Mouse (Mus musculus) testis, adult 2 months (tissue): ENCODE results near the gene Cacna1i. TPM values are rescaled to one million over a fixed set of nuclear protein-coding genes. Genes with fewer than 3 reads are reported as not detected.

Source experiments
- H3K27ac ChIP-seq: fragments of 200-500 bp; 2 replicates; pipeline ENCODE4 v1.5.1; 2012; ENCODE audit warnings: low read depth, low read length; ENCODE audit not compliant: control insufficient read depth, insufficient read depth
- H3K27me3 ChIP-seq: fragments of 200-500 bp; 2 replicates; pipeline ENCODE4 v1.6.1; 2012; ENCODE audit warnings: mild to moderate bottlenecking, low read length, moderate library complexity; ENCODE audit not compliant: control insufficient read depth, insufficient read depth
- H3K36me3 ChIP-seq: fragments of 200-500 bp; 2 replicates; pipeline ENCODE4 v1.6.1; 2012; ENCODE audit warnings: mild to moderate bottlenecking, low read length; ENCODE audit not compliant: control insufficient read depth, insufficient read depth
- H3K4me1 ChIP-seq: fragments of 200-500 bp; 2 replicates; pipeline ENCODE4 v1.6.1; 2012; ENCODE audit warnings: low read length; ENCODE audit not compliant: control insufficient read depth, insufficient read depth
- H3K4me3 ChIP-seq: fragments of 200-500 bp; 2 replicates; pipeline ENCODE4 v1.5.1; 2012; ENCODE audit warnings: low read depth, mild to moderate bottlenecking, low read length, moderate library complexity, mixed read lengths; ENCODE audit not compliant: control insufficient read depth
- CTCF ChIP-seq: fragments of 200-500 bp; IDR thresholded peaks from 2 replicates; pipeline ENCODE4 v1.5.1; 2012; ENCODE audit warnings: low read depth, mild to moderate bottlenecking, inconsistent platforms, low read length, moderate library complexity; ENCODE audit not compliant: control insufficient read depth, insufficient read depth, insufficient replicate concordance
- POLR2A ChIP-seq: fragments of 200-500 bp; IDR thresholded peaks from 2 replicates; pipeline ENCODE4 v1.6.1; 2012; ENCODE audit warnings: low read depth, mild to moderate bottlenecking, inconsistent platforms, low read length, moderate library complexity; ENCODE audit not compliant: control insufficient read depth
- polyA plus RNA-seq: library from polyadenylated mRNA; depleted of rRNA; stranded (reverse); fragments of >200 nt; gene quantifications from 2 replicates; pipeline ENCODE4 v1.2.3, GENCODE M21; 2012

The Cacna1i gene
- polyA plus RNA-seq, 1 experiment = 1.2 TPM

- Histone ChIP-seq H3K27ac (no peak overlapping the region), H3K4me1 (peaks cover 6% of the 10 kb centered on the region), H3K4me3 (no peak overlapping the region), H3K27me3 (no peaks in the 10 kb centered on the region), H3K36me3 (no peaks in the 10 kb centered on the region)
- TF ChIP-seq CTCF = no peak
Observed at GRCm38 (mm10) chr15:80391791-80392190, 104.8 kb downstream of the Cacna1i start.

GRCm38 (mm10) chr15:80395035-80395434 lies 108.0 kb downstream of the Cacna1i start:
- H3K27me3 ChIP-seq = no peaks in the 10 kb centered on the region
- no peak overlapping the region for H3K27ac ChIP-seq
- TF ChIP-seq POLR2A = no peak
- no peak for TF ChIP-seq CTCF
- H3K4me1 ChIP-seq = peaks cover 6% of the 10 kb centered on the region
- H3K36me3 ChIP-seq = no peaks in the 10 kb centered on the region
- H3K4me3 ChIP-seq = no peak overlapping the region

- TF ChIP-seq POLR2A (no peak), CTCF (no peak)
- no peaks in the 10 kb centered on the region for H3K27me3 ChIP-seq
- no peaks in the 10 kb centered on the region for H3K36me3 ChIP-seq
- no peak overlapping the region for H3K27ac ChIP-seq
- H3K4me3 ChIP-seq = no peak overlapping the region
- H3K4me1 ChIP-seq = peaks cover 12% of the 10 kb centered on the region
Observed at GRCm38 (mm10) chr15:80399451-80399850, 112.4 kb downstream of the Cacna1i start.

- Histone ChIP-seq H3K4me3 (no peak overlapping the region), H3K4me1 (peaks cover 5% of the 10 kb centered on the region), H3K27ac (no peak overlapping the region), H3K27me3 (no peaks in the 10 kb centered on the region), H3K36me3 (no peaks in the 10 kb centered on the region)
- TF ChIP-seq CTCF (no peak), POLR2A (no peak)
Observed at GRCm38 (mm10) chr15:80401387-80401898, 114.4 kb downstream of the Cacna1i start.

- Histone ChIP-seq H3K4me1 (peaks cover 5% of the 10 kb centered on the region), H3K27me3 (no peaks in the 10 kb centered on the region), H3K36me3 (no peaks in the 10 kb centered on the region), H3K27ac (no peak overlapping the region), H3K4me3 (no peak overlapping the region)
- TF ChIP-seq POLR2A = no peak
- no peak for TF ChIP-seq CTCF
Observed at GRCm38 (mm10) chr15:80401980-80402379, 114.9 kb downstream of the Cacna1i start.

- TF ChIP-seq POLR2A (no peak), CTCF (no peak)
- no peaks in the 10 kb centered on the region for H3K36me3 ChIP-seq
- H3K4me3 ChIP-seq = no peak overlapping the region
- no peaks in the 10 kb centered on the region for H3K27me3 ChIP-seq
- H3K27ac ChIP-seq = no peak overlapping the region
- no peaks in the 10 kb centered on the region for H3K4me1 ChIP-seq
Observed at GRCm38 (mm10) chr15:80407873-80408272, 120.8 kb downstream of the Cacna1i start.

- H3K4me3 ChIP-seq = no peak overlapping the region
- no peaks in the 10 kb centered on the region for H3K36me3 ChIP-seq
- peaks cover 2% of the 10 kb centered on the region; the same call in 1 of the 2 replicates for H3K4me1 ChIP-seq
- no peak for TF ChIP-seq POLR2A
- no peak for TF ChIP-seq CTCF
- H3K27me3 ChIP-seq = no peaks in the 10 kb centered on the region
- no peak overlapping the region for H3K27ac ChIP-seq
Observed at GRCm38 (mm10) chr15:80410661-80411060, 123.6 kb downstream of the Cacna1i start.

DNA sequence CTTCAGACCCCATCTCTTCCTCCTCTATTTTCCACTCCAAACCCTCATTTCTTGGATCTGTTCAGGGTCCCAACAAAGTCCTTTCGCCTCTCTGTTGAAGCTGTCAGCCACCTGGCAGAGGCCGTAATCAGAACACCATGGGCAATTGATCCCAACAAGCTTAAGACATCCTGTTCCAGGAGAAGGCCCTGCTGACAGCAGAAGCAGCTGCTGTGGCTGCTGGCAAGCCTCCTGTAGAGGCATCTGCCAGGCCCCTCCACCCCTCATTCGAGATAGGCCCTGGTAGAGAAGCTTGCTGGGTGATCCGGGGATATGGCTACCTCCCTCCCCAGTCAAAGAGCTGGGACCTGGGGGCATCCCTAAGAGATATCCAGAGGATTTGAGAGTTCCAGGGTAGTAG lies 126.0 kb downstream of the Cacna1i start:
- Histone ChIP-seq H3K4me3 (no peak overlapping the region), H3K27me3 (no peaks in the 10 kb centered on the region), H3K4me1 (peaks cover 2% of the 10 kb centered on the region; the same call in 1 of the 2 replicates), H3K27ac (no peak overlapping the region), H3K36me3 (no peaks in the 10 kb centered on the region)
- TF ChIP-seq POLR2A (no peak), CTCF (no peak)
